Mouse (Mus musculus) stomach, postnatal 0 days (tissue): ENCODE results near the gene Esm1.

Source experiments
- CTCF ChIP-seq: IDR thresholded peaks from 2 replicates; pipeline ENCODE4 v1.5.1; 2016; ENCODE audit warnings: antibody characterized with exemption, low read depth, mild to moderate bottlenecking, moderate library complexity
- EP300 ChIP-seq: optimal IDR thresholded peaks from 2 replicates; pipeline ENCODE3; 2016; ENCODE audit warnings: antibody characterized with exemption

DNA sequence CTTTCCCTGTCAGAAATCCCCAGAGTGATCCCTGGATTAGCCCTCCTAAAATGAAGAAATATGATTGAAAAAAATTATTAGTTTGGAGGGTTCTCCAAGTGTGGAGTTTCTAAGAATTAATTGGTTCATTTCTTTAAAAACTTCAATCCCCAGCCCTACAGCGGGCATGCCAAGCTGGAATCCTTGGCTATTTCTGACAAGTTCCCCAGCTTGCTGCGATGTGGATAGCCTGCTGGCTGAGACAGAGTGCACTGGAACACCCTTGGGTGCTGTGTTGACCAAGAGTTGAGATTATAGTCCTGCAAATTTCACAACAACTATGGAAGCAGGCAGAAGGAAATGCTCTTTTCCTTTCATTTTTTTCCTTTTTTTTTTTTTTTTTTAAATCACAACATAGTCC, 7.8 kb upstream of the Esm1 start:
- no peak for TF ChIP-seq CTCF
- no peak for TF ChIP-seq EP300
